Mouse (Mus musculus) ES-E14 (cell line): ENCODE data around the gene Prelid3b.

Experiments
- CHD2 ChIP-seq: IDR thresholded peaks from 2 replicates; pipeline ENCODE4 v1.6.1; 2014; ENCODE audit warnings: mild to moderate bottlenecking, low read depth, low read length, inconsistent platforms
- ZNF384 ChIP-seq: IDR thresholded peaks from 2 replicates; pipeline ENCODE4 v1.6.1; 2012; ENCODE audit warnings: low read depth, low read length, inconsistent platforms

GRCm38 (mm10) chr2:174502321-174502720 is 29.4 kb upstream of the Prelid3b start:
- TF ChIP-seq ZNF384, result no peak
- TF ChIP-seq CHD2, result no peak
